Mouse (Mus musculus) right cerebral cortex, postnatal 14 days (tissue): ENCODE measurements at regions not wholly inside any gene's neighbourhood (a gene's known extent, or its start where the extent isn't known, plus 50 kb on each side); places are given as distances from the start of the nearest gene placed in this dataset.
"Not testable (repeated sequence)": the region's sequence is repeated elsewhere in the genome, so short reads cannot be mapped to it uniquely, and the experiment has no call there.

Source experiments
- DNase-seq: peaks from one replicate; pipeline ENCODE4 v3.0.0; 2022

GRCm38 (mm10) chr6:117706006-117706405, 135.0 kb upstream of the Zfp637 start:
- no peak for DNase-seq

- no peak for DNase-seq
These were observed 131.8 kb upstream of the Zfp637 start for GRCm38 (mm10) chr6:117709212-117709611.

GRCm38 (mm10) chr6:117715056-117715777, 125.8 kb upstream of the Zfp637 start:
- no peak for DNase-seq

GRCm38 (mm10) chr6:117716422-117716821, 124.6 kb upstream of the Zfp637 start:
- not testable (repeated sequence) for DNase-seq

GRCm38 (mm10) chr6:117752338-117752737, 88.6 kb upstream of the Zfp637 start:
- DNase-seq, result not testable (repeated sequence)

GRCm38 (mm10) chr6:117755682-117756081, 85.3 kb upstream of the Zfp637 start:
- DNase-seq, result not testable (repeated sequence)

- DNase-seq, result peak; percentile 8
These were observed 84.8 kb upstream of the Zfp637 start for GRCm38 (mm10) chr6:117756176-117756575.

- DNase-seq, result peak; percentile 36
These were observed 82.5 kb upstream of the Zfp637 start for GRCm38 (mm10) chr6:117758516-117758915.

GRCm38 (mm10) chr6:117771506-117771905, 69.5 kb upstream of the Zfp637 start:
- no peak for DNase-seq

- no peak for DNase-seq
These were observed 68.6 kb upstream of the Zfp637 start for GRCm38 (mm10) chr6:117772396-117772795.

- no peak for DNase-seq
These were observed 65.5 kb upstream of the Zfp637 start for GRCm38 (mm10) chr6:117775304-117776050.

- no peak for DNase-seq
These were observed 63.0 kb upstream of the Zfp637 start for GRCm38 (mm10) chr6:117778027-117778426.

GRCm38 (mm10) chr6:117778481-117778880, 62.5 kb upstream of the Zfp637 start:
- DNase-seq, result no peak

- no peak for DNase-seq
These were observed 62.0 kb upstream of the Zfp637 start for GRCm38 (mm10) chr6:117779020-117779419.

GRCm38 (mm10) chr6:117788580-117789540, 52.1 kb upstream of the Zfp637 start:
- DNase-seq, result no peak

GRCm38 (mm10) chr6:117790581-117790980, 50.4 kb upstream of the Zfp637 start:
- no peak for DNase-seq
